Mouse (Mus musculus) macrophage (primary cell): ENCODE measurements around the gene Klhl12. TPM values are rescaled to one million over a fixed set of nuclear protein-coding genes. Genes with fewer than 3 reads are reported as not detected.

Experiments
- H3K27ac ChIP-seq: fragments of 350-480 bp; formaldehyde crosslinking; 2 replicates; pipeline ENCODE4 v1.9.0; 2021
- H3K36me3 ChIP-seq: fragments of 350-480 bp; formaldehyde crosslinking; 2 replicates; pipeline ENCODE4 v1.9.0; 2021; ENCODE audit errors: inconsistent target
- H3K4me3 ChIP-seq: fragments of 350-480 bp; formaldehyde crosslinking; 2 replicates; pipeline ENCODE4 v1.9.0; 2021; ENCODE audit errors: inconsistent target
- H3K79me2 ChIP-seq: fragments of 350-480 bp; formaldehyde crosslinking; 2 replicates; pipeline ENCODE4 v1.9.0; 2021; ENCODE audit errors: inconsistent target
- WGBS: methylation state at CpG from one replicate; pipeline ENCODE4 v1.1.7; 2026; ENCODE audit warnings: inconsistent platforms; ENCODE audit not compliant: missing documents; 5-methylcytosine and 5-hydroxymethylcytosine counted together
- polyA plus RNA-seq: library from polyadenylated mRNA; stranded (reverse); fragments of 250-400 nt; gene quantifications from 3 replicates; pipeline ENCODE4 v1.2.4, GENCODE M21; 2018; ENCODE audit warnings: inconsistent platforms
- total RNA-seq, 78 experiments: library from RNA; depleted of rRNA; stranded (reverse); fragments of 250-400 nt; gene quantifications; 1 replicate in 9 of 78; 2 replicates in 24 of 78; 3 replicates in 43 of 78; 4 replicates in 2 of 78; pipeline ENCODE4 v1.2.4; 2018; ENCODE audit warnings: inconsistent platforms in 56 of 78

Klhl12 gene
- total RNA-seq (2018; cell fraction: chromatin; rRNA removed), result 10 to 100 TPM; 13.1 to 37.4 (median 25.1) TPM
- 1 to 10 TPM; 2.6 to 5.1 (median 3.8) TPM for total RNA-seq (2018; cell fraction: cytosol; rRNA removed)
- total RNA-seq (2018; cell fraction: nucleus; rRNA removed), result 10 to 100 TPM in 18 of 26 experiments, 1 to 10 TPM in 8; 7.5 to 23.3 (median 14.1) TPM
- 2.9 to 3.4 TPM (median 3.1 TPM) in 3 replicates for polyA plus RNA-seq

DNA sequence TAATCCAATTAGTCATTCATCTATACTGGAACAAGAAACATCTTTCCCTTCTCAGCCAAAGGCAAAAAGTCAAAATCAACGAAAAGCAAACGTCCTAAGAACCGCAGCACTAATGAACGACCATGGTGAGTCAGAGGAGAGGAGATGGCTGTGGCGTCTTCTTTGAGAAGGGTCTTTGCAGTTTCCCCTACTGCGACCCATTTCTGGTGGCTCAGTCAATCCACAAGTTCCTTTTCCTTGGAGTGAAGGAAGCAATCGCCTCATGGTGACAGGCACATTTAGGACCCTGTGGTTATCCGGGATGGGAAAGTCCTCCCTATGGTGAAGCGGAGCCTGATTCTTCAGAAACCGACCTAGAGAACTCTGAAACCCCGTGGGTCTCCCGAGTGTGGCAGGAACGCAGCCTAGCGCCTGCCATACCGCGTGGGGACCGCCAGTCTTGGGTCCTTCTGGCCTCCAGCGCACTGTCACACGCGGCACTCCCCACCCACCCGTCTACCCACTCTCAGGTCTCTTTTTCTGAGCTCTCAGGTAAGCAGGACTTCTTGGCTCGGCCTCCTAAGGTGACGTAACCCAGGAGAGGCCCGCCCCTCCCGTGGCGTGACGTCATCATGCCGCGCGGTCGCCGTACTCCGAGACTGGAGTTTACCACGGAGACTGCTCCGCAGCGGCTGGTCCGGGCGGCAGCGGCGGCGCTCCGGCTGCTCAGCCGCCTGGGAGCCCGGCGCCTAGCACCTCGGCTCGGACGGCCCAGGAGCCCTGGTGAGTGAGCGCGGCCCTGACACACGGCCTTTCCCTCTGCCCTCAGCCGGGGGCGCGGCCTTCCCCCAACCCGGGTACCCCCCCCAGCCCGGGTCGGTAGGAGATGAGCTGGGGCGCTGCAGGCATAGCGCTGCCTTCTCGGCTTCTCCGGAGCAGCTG lies at the start of gene Klhl12:
Gene Klhl12, plus strand, starts transcription at position 628 of the 921 bp plus-strand sequence.
- 1% methylated on average over 54 of the region's 61 CpGs for WGBS
- Histone ChIP-seq H3K27ac (no peak within 1 kb of the TSS), H3K36me3 (no peaks in the 10 kb centered on the region), H3K4me3 (peak within 1 kb of the TSS; percentile 45), H3K79me2 (no peaks in the 10 kb centered on the region)

DNA sequence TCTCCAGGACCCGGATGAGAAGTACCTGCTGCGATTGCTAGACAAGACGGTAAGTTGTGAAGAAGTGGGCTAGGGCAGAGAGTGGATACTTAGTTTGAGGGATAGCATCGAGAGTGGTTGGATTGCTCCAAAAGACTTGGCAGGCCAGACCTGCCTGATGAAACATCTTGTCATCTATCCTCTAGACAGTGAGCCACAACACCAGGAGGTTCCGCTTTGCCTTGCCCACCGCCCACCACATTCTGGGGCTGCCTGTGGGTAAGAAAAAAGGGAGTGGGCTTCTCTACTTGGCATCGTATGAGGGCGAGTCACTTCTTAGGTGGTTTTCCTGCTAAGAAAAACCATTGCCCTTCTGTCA lies 48.9 kb upstream of the Klhl12 start:
- Histone ChIP-seq H3K27ac (peak overlapping the region; percentile 87), H3K4me3 (peak overlapping the region; percentile 67), H3K79me2 (peaks cover 14% of the 10 kb centered on the region), H3K36me3 (peaks cover 35% of the 10 kb centered on the region)
- 18% methylated on average over 8 of the region's 8 CpGs for WGBS

GRCm38 (mm10) chr1:134408080-134408479 lies 47.3 kb upstream of the Klhl12 start:
- peaks cover 41% of the 10 kb centered on the region for H3K36me3 ChIP-seq
- 96% methylated on average over 8 of the region's 8 CpGs for WGBS
- H3K79me2 ChIP-seq, result peaks cover 14% of the 10 kb centered on the region
- no peak overlapping the region for H3K27ac ChIP-seq
- H3K4me3 ChIP-seq, result no peak overlapping the region

DNA sequence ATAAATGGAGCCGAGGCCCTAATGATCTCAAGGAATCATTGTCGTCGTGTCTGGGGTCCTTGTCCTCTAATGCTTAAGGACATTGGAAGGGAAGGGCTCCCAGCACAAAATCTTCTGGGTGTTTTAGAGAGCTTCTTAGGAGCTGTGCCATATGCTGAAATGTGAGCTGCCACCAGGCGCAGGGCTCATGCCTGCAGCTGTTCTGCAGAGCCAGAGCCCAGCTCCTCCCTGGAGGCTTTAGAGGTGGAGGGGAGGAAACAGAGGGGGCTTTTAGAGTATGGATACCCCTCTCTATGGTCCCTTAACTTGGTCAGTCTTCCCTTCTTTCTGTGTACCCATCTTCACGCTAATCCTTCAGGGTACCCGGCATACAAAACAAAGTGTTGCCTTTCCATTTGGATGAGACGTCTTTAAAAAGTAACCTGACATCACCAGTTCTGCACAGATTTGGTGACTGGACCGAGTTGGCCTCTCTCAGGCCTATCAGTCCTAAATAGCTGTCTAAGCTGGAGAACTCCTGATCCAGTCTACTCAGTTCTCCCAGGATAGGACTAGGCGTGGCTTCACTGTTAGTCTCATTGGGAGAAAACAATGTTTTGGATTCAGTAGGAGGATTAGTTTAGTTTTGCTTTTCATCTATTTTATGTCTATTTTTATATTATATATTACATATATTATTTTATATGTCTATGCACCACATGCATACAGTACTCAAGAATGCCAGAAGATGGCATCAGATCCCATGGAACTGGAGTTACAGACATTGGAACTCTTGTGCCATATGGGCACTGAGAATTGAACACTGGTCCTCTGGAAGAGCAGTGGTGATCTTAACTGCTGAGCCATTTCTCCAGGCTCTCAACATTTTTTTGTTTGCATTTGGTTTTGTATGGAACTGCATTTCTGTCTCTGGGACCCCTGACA lies 43.4 kb upstream of the Klhl12 start:
- Histone ChIP-seq H3K27ac (no peak overlapping the region), H3K79me2 (peaks cover 21% of the 10 kb centered on the region), H3K4me3 (no peak overlapping the region), H3K36me3 (peaks cover 41% of the 10 kb centered on the region)
- 96% methylated on average over 9 of the region's 9 CpGs for WGBS

DNA sequence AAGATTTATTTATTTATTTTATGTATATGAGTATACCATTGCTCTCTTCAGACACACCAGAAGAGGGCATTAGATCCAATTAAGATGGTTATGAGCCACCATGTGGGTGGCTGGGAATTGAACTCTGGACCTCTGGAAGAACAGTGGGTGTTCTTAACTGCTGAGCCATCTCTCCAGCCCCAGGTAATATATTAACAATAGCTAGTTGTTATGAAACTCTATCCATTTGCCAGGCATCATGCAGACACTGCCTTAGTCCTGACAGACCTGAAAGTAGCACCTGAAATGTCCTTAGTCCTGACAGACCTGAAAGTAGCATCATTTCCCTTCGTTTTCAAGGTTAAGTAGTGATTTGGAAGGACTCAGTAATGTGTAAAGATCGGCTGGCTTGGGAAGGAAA lies 41.3 kb upstream of the Klhl12 start:
- no peak overlapping the region for H3K4me3 ChIP-seq
- WGBS, result 76% methylated on average over 2 of the region's 2 CpGs
- peaks cover 34% of the 10 kb centered on the region for H3K79me2 ChIP-seq
- H3K36me3 ChIP-seq, result peaks cover 26% of the 10 kb centered on the region
- peak overlapping the region; percentile 96 for H3K27ac ChIP-seq

GRCm38 (mm10) chr1:134414501-134415167 lies 40.7 kb upstream of the Klhl12 start:
- H3K36me3 ChIP-seq, result peaks cover 20% of the 10 kb centered on the region
- peaks cover 40% of the 10 kb centered on the region for H3K79me2 ChIP-seq
- WGBS, result 11% methylated on average over 11 of the region's 11 CpGs
- peak overlapping the region; percentile 24 for H3K4me3 ChIP-seq
- peak overlapping the region; percentile 96 for H3K27ac ChIP-seq

DNA sequence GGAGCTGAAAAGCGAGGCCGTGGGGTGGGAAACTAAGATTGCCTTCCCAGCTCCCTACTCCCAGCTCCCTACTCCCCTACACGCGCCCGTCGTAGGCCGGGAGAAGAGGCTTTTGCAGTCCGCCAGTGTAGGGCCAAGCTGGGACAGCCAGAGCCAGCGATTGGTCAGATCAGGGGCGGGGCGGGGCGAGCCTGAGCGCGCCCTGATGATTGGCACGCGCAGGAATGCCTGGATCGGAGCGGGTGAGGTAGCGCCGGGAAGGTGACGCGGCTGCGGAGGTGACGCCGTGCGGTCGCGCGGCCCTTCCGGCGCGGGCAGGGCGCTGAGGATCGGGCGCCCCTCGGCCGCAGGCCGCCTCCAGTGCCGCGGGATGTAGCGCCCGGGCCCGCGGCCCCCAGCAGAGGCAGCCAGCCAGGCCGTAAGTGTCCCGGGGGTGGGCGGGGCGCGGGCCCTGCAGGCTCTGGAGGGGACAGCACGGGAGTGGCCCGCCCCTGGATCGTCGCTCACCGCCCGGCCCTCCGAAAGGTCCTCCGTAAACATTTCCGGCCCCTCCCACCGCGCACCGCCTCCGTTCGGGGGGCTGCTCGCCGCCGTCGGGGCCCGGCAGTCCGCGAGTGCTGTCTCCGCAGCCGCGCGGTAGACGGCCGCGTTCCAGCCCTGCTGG lies 40.0 kb upstream of the Klhl12 start, which contains the start of gene Adipor1:
Gene Adipor1, plus strand, starts transcription at position 211 of the 664 bp plus-strand sequence.
- 2% methylated on average over 42 of the region's 77 CpGs for WGBS
- H3K27ac ChIP-seq, result peak within 1 kb of the TSS; percentile 96
- H3K36me3 ChIP-seq, result peaks cover 13% of the 10 kb centered on the region
- peak within 1 kb of the TSS; percentile 71 for H3K4me3 ChIP-seq
- peaks cover 43% of the 10 kb centered on the region for H3K79me2 ChIP-seq

GRCm38 (mm10) chr1:134418414-134418975 lies 36.8 kb upstream of the Klhl12 start:
- H3K79me2 ChIP-seq, result peaks cover 75% of the 10 kb centered on the region
- H3K27ac ChIP-seq, result peak overlapping the region; percentile 89
- WGBS, result 50% methylated on average over 2 of the region's 2 CpGs
- H3K4me3 ChIP-seq, result no peak overlapping the region
- peaks cover 7% of the 10 kb centered on the region; the same call in 1 of the 2 replicates for H3K36me3 ChIP-seq

GRCm38 (mm10) chr1:134419176-134419575 lies 36.2 kb upstream of the Klhl12 start:
- 0% methylated on average over 1 of the region's 1 CpGs for WGBS
- H3K4me3 ChIP-seq, result no peak overlapping the region

DNA sequence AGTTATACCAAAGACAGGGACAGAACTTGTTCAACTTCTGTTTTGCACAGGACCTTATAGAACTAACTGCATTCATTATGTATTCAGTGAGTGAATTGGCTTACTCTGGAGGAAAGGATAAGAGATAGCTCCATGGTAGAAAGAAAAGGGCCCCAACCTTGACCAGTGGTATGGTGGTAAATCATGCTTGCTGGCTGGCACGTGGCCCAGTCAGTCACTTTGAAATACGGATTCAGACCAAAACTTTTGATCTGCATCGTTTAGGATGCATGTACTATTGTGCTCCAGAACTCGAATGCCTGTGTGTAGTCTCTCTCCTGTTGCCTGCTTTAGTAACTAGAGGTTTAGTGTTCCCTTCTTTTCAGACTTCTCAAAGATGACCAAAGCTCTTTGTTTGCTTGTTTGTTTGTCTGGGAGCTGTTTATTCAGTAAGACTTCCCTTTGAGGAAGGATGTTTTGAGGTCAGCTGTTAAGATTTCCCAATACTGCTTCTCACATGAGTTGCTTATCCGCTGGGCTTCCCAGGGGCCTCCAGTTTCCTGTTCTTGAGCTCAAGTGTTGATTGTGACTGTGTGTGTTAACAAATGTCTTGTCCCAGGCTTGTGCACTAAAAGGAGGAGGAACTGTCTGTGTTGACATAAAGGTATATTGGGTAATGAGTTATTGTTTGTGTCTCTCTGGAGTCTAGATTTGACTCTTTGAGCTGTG lies 35.4 kb upstream of the Klhl12 start:
- Histone ChIP-seq H3K4me3 (no peak overlapping the region), H3K36me3 (peaks cover 21% of the 10 kb centered on the region), H3K27ac (peak overlapping the region; percentile 89), H3K79me2 (peaks cover 88% of the 10 kb centered on the region)
- WGBS, result 0% methylated on average over 5 of the region's 5 CpGs

More at GRCm38 (mm10) chr1:134419176-134419575, 36.2 kb upstream of the Klhl12 start:
- H3K79me2 ChIP-seq, result peaks cover 81% of the 10 kb centered on the region
- H3K36me3 ChIP-seq, result peaks cover 14% of the 10 kb centered on the region; the same call in 1 of the 2 replicates
- H3K27ac ChIP-seq, result peak overlapping the region; percentile 89

DNA sequence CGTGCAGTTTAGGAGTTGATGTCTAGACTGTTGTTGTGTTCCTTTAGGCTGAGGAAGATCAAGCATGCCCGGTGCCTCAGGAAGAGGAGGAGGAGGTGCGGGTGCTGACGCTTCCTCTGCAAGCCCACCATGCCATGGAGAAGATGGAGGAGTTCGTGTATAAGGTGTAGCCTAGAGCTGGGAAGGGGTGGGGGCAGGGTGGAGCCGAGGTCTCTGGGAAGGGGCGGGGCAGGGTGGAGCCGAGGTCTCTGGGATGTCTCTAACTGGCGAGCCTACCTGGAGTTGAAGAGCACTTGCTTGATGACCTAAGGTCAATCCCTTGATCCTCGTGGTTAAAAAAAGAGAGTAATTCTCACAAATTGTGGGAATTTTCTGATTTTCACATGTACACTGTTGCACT lies 31.4 kb upstream of the Klhl12 start:
- 82% methylated on average over 8 of the region's 10 CpGs for WGBS
- H3K36me3 ChIP-seq, result peaks cover 61% of the 10 kb centered on the region
- H3K79me2 ChIP-seq, result peaks cover 75% of the 10 kb centered on the region
- H3K27ac ChIP-seq, result no peak overlapping the region
- no peak overlapping the region for H3K4me3 ChIP-seq

- Histone ChIP-seq H3K79me2 (peaks cover 55% of the 10 kb centered on the region), H3K36me3 (peaks cover 83% of the 10 kb centered on the region), H3K27ac (no peak overlapping the region), H3K4me3 (no peak overlapping the region)
- 96% methylated on average over 5 of the region's 5 CpGs for whole genome bisulfite sequencing
Measured at GRCm38 (mm10) chr1:134426289-134426688, 29.0 kb upstream of the Klhl12 start.
